Mouse (Mus musculus) MEL (cell line): Measurements from ENCODE around the gene Macf1. TPM values are rescaled to one million over a fixed set of nuclear protein-coding genes. Genes with fewer than 3 reads are reported as not detected.

Source experiments
- DNase-seq: peaks from one replicate; pipeline ENCODE4 v3.0.0; 2011; ENCODE audit warnings: low read depth, low spot score
- H3K27ac ChIP-seq: 2 replicates; pipeline ENCODE4 v1.5.1; 2012; ENCODE audit warnings: low read depth, mild to moderate bottlenecking, control low read depth, low read length, moderate library complexity; ENCODE audit not compliant: control insufficient read depth
- H3K27me3 ChIP-seq, 2 experiments: fragments of 150-350 bp in 1 of 2; sonication (generic) in 1 of 2; 2 replicates each; pipeline ENCODE4 v1.6.1; 2012; ENCODE audit warnings: low read length in 2 of 2, mild to moderate bottlenecking in 2 of 2, improper control_type of control experiment in 1 of 2, moderate library complexity in 1 of 2; ENCODE audit not compliant: insufficient read depth in 2 of 2, control insufficient read depth in 1 of 2
- H3K36me3 ChIP-seq, 2 experiments: 2 replicates each; pipeline ENCODE4 v1.6.1; 2012 to 2014; ENCODE audit warnings: low read length in 2 of 2, improper control_type of control experiment in 1 of 2, inconsistent platforms in 1 of 2, mild to moderate bottlenecking in 1 of 2; ENCODE audit not compliant: insufficient read depth in 2 of 2, control insufficient read depth in 1 of 2
- H3K4me1 ChIP-seq, 2 experiments: fragments of 150-350 bp in 1 of 2; sonication (generic) in 1 of 2; 2 replicates each; pipeline ENCODE4 v1.6.1; 2012; ENCODE audit warnings: low read length in 2 of 2, improper control_type of control experiment in 1 of 2, mild to moderate bottlenecking in 1 of 2; ENCODE audit not compliant: insufficient read depth in 2 of 2, control insufficient read depth in 1 of 2
- H3K4me3 ChIP-seq, 2 experiments: fragments of 150-350 bp in 1 of 2; sonication (generic) in 1 of 2; 2 replicates each; pipeline ENCODE4 v1.5.1; 2012; ENCODE audit warnings: low read depth in 2 of 2, low read length in 2 of 2, mild to moderate bottlenecking in 2 of 2, moderate library complexity in 2 of 2, control low read depth in 1 of 2, improper control_type of control experiment in 1 of 2; ENCODE audit not compliant: control insufficient read depth in 1 of 2, insufficient read depth in 1 of 2
- H3K79me2 ChIP-seq: 2 replicates; pipeline ENCODE4 v1.6.1; 2012; ENCODE audit warnings: mild to moderate bottlenecking, low read length, moderate library complexity; ENCODE audit not compliant: control insufficient read depth, poor library complexity, insufficient read depth
- H3K9ac ChIP-seq: 2 replicates; pipeline ENCODE4 v1.6.1; 2012; ENCODE audit warnings: low read depth, mild to moderate bottlenecking, control low read depth, low read length, moderate library complexity; ENCODE audit not compliant: control insufficient read depth, poor library complexity, severe bottlenecking
- H3K9me3 ChIP-seq: fragments of 150-350 bp; sonication (generic); replicated peaks from 2 replicates; pipeline ENCODE4 v1.6.1; 2012; ENCODE audit warnings: mild to moderate bottlenecking, low read length, improper control_type of control experiment, moderate library complexity; ENCODE audit not compliant: insufficient read depth
- BHLHE40 ChIP-seq: IDR thresholded peaks from 2 replicates; pipeline ENCODE4 v1.6.1; 2012; ENCODE audit warnings: low read depth, mild to moderate bottlenecking, inconsistent platforms, low read length, improper control_type of control experiment, borderline replicate concordance
- CHD1 ChIP-seq: IDR thresholded peaks from 2 replicates; pipeline ENCODE4 v1.6.1; 2012; ENCODE audit warnings: low read depth, mild to moderate bottlenecking, inconsistent platforms, low read length, improper control_type of control experiment
- CHD2 ChIP-seq: IDR thresholded peaks from 2 replicates; pipeline ENCODE4 v1.6.1; 2011; ENCODE audit warnings: low read length, improper control_type of control experiment
- E2F4 ChIP-seq: IDR thresholded peaks from 2 replicates; pipeline ENCODE4 v1.6.1; 2011; ENCODE audit warnings: low read depth, low read length, improper control_type of control experiment, borderline replicate concordance
- ELF1 ChIP-seq: IDR thresholded peaks from 2 replicates; pipeline ENCODE4 v1.6.1; 2014; ENCODE audit warnings: low read depth, mild to moderate bottlenecking, inconsistent platforms, low read length, improper control_type of control experiment, moderate library complexity
- EP300 ChIP-seq, 2 experiments: IDR thresholded peaks; 2 replicates each; pipeline ENCODE4 v1.6.1; 2011; ENCODE audit warnings: improper control_type of control experiment in 2 of 2, low read length in 2 of 2, low read depth in 1 of 2, mild to moderate bottlenecking in 1 of 2
- ETS1 ChIP-seq: IDR thresholded peaks from 2 replicates; pipeline ENCODE4 v1.6.1; 2012; ENCODE audit warnings: low read depth, mild to moderate bottlenecking, inconsistent platforms, low read length, improper control_type of control experiment, moderate library complexity
- GABPA ChIP-seq: IDR thresholded peaks from 2 replicates; pipeline ENCODE4 v1.6.1; 2012; ENCODE audit warnings: low read depth, mild to moderate bottlenecking, inconsistent platforms, low read length, improper control_type of control experiment, moderate library complexity
- GATA1 ChIP-seq: IDR thresholded peaks from 2 replicates; pipeline ENCODE4 v1.6.1; 2011; ENCODE audit warnings: low read depth, low read length, improper control_type of control experiment
- HCFC1 ChIP-seq: IDR thresholded peaks from 2 replicates; pipeline ENCODE4 v1.6.1; 2012; ENCODE audit warnings: low read depth, mild to moderate bottlenecking, inconsistent platforms, low read length, improper control_type of control experiment, moderate library complexity
- JUND ChIP-seq: IDR thresholded peaks from 2 replicates; pipeline ENCODE4 v1.6.1; 2011; ENCODE audit warnings: low read depth, mild to moderate bottlenecking, improper control_type of control experiment, low read length
- MAFK ChIP-seq: IDR thresholded peaks from 2 replicates; pipeline ENCODE4 v1.6.1; 2011; ENCODE audit warnings: low read depth, mild to moderate bottlenecking, low read length, improper control_type of control experiment, borderline replicate concordance
- MAX ChIP-seq: IDR thresholded peaks from 2 replicates; pipeline ENCODE4 v1.6.1; 2011; ENCODE audit warnings: low read length, improper control_type of control experiment
- MAZ ChIP-seq: IDR thresholded peaks from 2 replicates; pipeline ENCODE4 v1.6.1; 2012; ENCODE audit warnings: low read depth, mild to moderate bottlenecking, inconsistent platforms, low read length, improper control_type of control experiment
- MEF2A ChIP-seq: IDR thresholded peaks from 2 replicates; pipeline ENCODE4 v1.6.1; 2014; ENCODE audit warnings: low read depth, mild to moderate bottlenecking, inconsistent platforms, low read length, improper control_type of control experiment; ENCODE audit not compliant: poor library complexity, insufficient replicate concordance, severe bottlenecking; ENCODE audit errors: extremely low read depth
- MYB ChIP-seq: IDR thresholded peaks from 2 replicates; pipeline ENCODE4 v1.6.1; 2011; ENCODE audit warnings: mild to moderate bottlenecking, low read depth, low read length, improper control_type of control experiment
- MYC ChIP-seq: IDR thresholded peaks from 2 replicates; pipeline ENCODE4 v1.6.1; 2011; ENCODE audit warnings: low read depth, mild to moderate bottlenecking, low read length, improper control_type of control experiment, moderate library complexity
- NRF1 ChIP-seq: IDR thresholded peaks from 2 replicates; pipeline ENCODE4 v1.6.1; 2014; ENCODE audit warnings: low read depth, mild to moderate bottlenecking, inconsistent platforms, low read length, improper control_type of control experiment, moderate library complexity; ENCODE audit not compliant: poor library complexity, insufficient read depth, severe bottlenecking
- POLR2A ChIP-seq, 2 experiments: IDR thresholded peaks; 2 replicates each; pipeline ENCODE4 v1.6.1; 2011 to 2012; ENCODE audit warnings: low read length in 2 of 2, mild to moderate bottlenecking in 2 of 2, control low read depth in 1 of 2, improper control_type of control experiment in 1 of 2, low read depth in 1 of 2, moderate library complexity in 1 of 2; ENCODE audit not compliant: control insufficient read depth in 1 of 2, insufficient read depth in 1 of 2, poor library complexity in 1 of 2
- POLR2AphosphoS2 ChIP-seq: IDR thresholded peaks from 2 replicates; pipeline ENCODE4 v1.6.1; 2011; ENCODE audit warnings: low read length, improper control_type of control experiment
- RCOR1 ChIP-seq: IDR thresholded peaks from 2 replicates; pipeline ENCODE4 v1.6.1; 2012; ENCODE audit warnings: low read depth, mild to moderate bottlenecking, inconsistent platforms, low read length, improper control_type of control experiment
- SIN3A ChIP-seq: IDR thresholded peaks from 2 replicates; pipeline ENCODE4 v1.6.1; 2012; ENCODE audit warnings: low read length, improper control_type of control experiment, inconsistent platforms
- SMC3 ChIP-seq: IDR thresholded peaks from 2 replicates; pipeline ENCODE4 v1.6.1; 2011; ENCODE audit warnings: low read depth, low read length, improper control_type of control experiment
- TBP ChIP-seq: IDR thresholded peaks from 2 replicates; pipeline ENCODE4 v1.8.0; 2011; ENCODE audit warnings: low read depth, low read length, improper control_type of control experiment
- UBTF ChIP-seq: IDR thresholded peaks from 2 replicates; pipeline ENCODE4 v1.6.1; 2012; ENCODE audit warnings: low read depth, mild to moderate bottlenecking, inconsistent platforms, low read length, improper control_type of control experiment, moderate library complexity, borderline replicate concordance; ENCODE audit not compliant: insufficient read depth
- USF1 ChIP-seq: IDR thresholded peaks from 2 replicates; pipeline ENCODE4 v1.6.1; 2014; ENCODE audit warnings: low read depth, mild to moderate bottlenecking, inconsistent platforms, low read length, improper control_type of control experiment, moderate library complexity
- USF2 ChIP-seq, 2 experiments: IDR thresholded peaks; 2 replicates each; pipeline ENCODE4 v1.6.1; 2011 to 2012; ENCODE audit warnings: improper control_type of control experiment in 2 of 2, low read length in 2 of 2, borderline replicate concordance in 1 of 2, inconsistent platforms in 1 of 2, low read depth in 1 of 2, mild to moderate bottlenecking in 1 of 2; ENCODE audit not compliant: insufficient read depth in 1 of 2
- ZKSCAN1 ChIP-seq: IDR thresholded peaks from 2 replicates; pipeline ENCODE4 v1.6.1; 2012; ENCODE audit warnings: low read depth, mild to moderate bottlenecking, inconsistent platforms, low read length, improper control_type of control experiment, moderate library complexity
- ZMIZ1 ChIP-seq: IDR thresholded peaks from 2 replicates; pipeline ENCODE4 v1.6.1; 2012; ENCODE audit warnings: low read depth, mild to moderate bottlenecking, inconsistent platforms, low read length, improper control_type of control experiment, moderate library complexity
- ZNF384 ChIP-seq: IDR thresholded peaks from 2 replicates; pipeline ENCODE4 v1.6.1; 2012; ENCODE audit warnings: low read depth, mild to moderate bottlenecking, inconsistent platforms, low read length, improper control_type of control experiment
- polyA plus RNA-seq, 2 experiments: library from polyadenylated mRNA; stranded (reverse) in 1 of 2; unstranded in 1 of 2; fragments of >175 nt in 1 of 2; fragments of >200 nt in 1 of 2; gene quantifications; 2 replicates each; pipeline versions ENCODE4 v1.2.1 to v1.2.4; 2012; ENCODE audit warnings: low replicate concordance in 2 of 2, low read depth in 1 of 2; ENCODE audit not compliant: insufficient read length in 2 of 2, insufficient read depth in 1 of 2, missing spikeins in 1 of 2
- total RNA-seq: library from RNA; depleted of rRNA; stranded (reverse); fragments of 300-350 nt; gene quantifications from 2 replicates; pipeline ENCODE4 v1.2.3, GENCODE M21; 2012

Macf1 gene
- total and polyA plus RNA-seq, 3 experiments = 18.5 to 71.4 (median 60.8) TPM

- Histone ChIP-seq H3K9ac (no peak overlapping the region), H3K36me3 (peaks cover 0 to 15% of the 10 kb centered on the region in 2 experiments; a peak in 2 of 4 replicates), H3K79me2 (no peaks in the 10 kb centered on the region)
Measured at GRCm38 (mm10) chr4:123669696-123670095, 14.5 kb downstream of the Macf1 start.

GRCm38 (mm10) chr4:123667260-123667867 is 16.8 kb downstream of the Macf1 start:
- no peak overlapping the region for H3K27ac ChIP-seq
- no peaks in the 10 kb centered on the region for H3K79me2 ChIP-seq
- H3K4me3 ChIP-seq = no peak overlapping the region
- no peak overlapping the region for H3K9ac ChIP-seq
- no peaks in the 10 kb centered on the region for H3K27me3 ChIP-seq
- no peaks in the 10 kb centered on the region for H3K9me3 ChIP-seq
- H3K36me3 ChIP-seq = peaks cover 0 to 17% of the 10 kb centered on the region in 2 experiments; a peak in 2 of 4 replicates
- H3K4me1 ChIP-seq = peaks cover 3 to 17% of the 10 kb centered on the region in 2 experiments; a peak in 3 of 4 replicates
- DNase-seq = peak; percentile 80
- TF ChIP-seq MAX (no peak), SIN3A (no peak), UBTF (no peak), MEF2A (no peak), MAZ (no peak), SMC3 (peak; percentile 88), CHD1 (no peak), ETS1 (no peak), BHLHE40 (0 out of 2 replicates have a peak, but pooled peaks have one; percentile 19), E2F4 (no peak), MAFK (no peak), RCOR1 (no peak), JUND (no peak), MYB (no peak), CHD2 (no peak), HCFC1 (no peak), POLR2A (IDR thresholded peaks at IDR 0.05; ENCODE audit: control insufficient read depth in 1 of 2, insufficient read depth in 1 of 2, low read depth in 1 of 2, low read length in 2 of 2, poor library complexity in 1 of 2) (no peak), NRF1 (no peak), ELF1 (no peak), MYC (0 out of 2 replicates have a peak, but pooled peaks have one; percentile 19), GATA1 (no peak), ZNF384 (no peak), GABPA (no peak), EP300 (IDR thresholded peaks at IDR 0.05; ENCODE audit: low read depth in 1 of 2, low read length in 2 of 2) (no peak), ZKSCAN1 (no peak), POLR2AphosphoS2 (no peak), USF1 (no peak), USF2 (IDR thresholded peaks at IDR 0.05; ENCODE audit: borderline replicate concordance in 1 of 2, insufficient read depth in 1 of 2, low read depth in 1 of 2, low read length in 2 of 2) (no peak), TBP (no peak)

More at GRCm38 (mm10) chr4:123669696-123670095, 14.5 kb downstream of the Macf1 start:
- Histone ChIP-seq H3K4me1 (peaks cover 3 to 10% of the 10 kb centered on the region in 2 experiments; a peak in 3 of 4 replicates), H3K4me3 (no peak overlapping the region), H3K27me3 (peaks cover 0 to 1% of the 10 kb centered on the region in 2 experiments; a peak in 1 of 4 replicates), H3K9me3 (no peaks in the 10 kb centered on the region), H3K27ac (no peak overlapping the region)
- no peak for DNase-seq
- TF ChIP-seq ZMIZ1 = no peak
- TF ChIP-seq ELF1 = no peak
- TF ChIP-seq EP300 (IDR thresholded peaks at IDR 0.05; ENCODE audit: low read depth in 1 of 2, low read length in 2 of 2) = no peak
- TF ChIP-seq ZKSCAN1 = no peak
- TF ChIP-seq POLR2AphosphoS2 = no peak
